Mouse (Mus musculus) layer of hippocampus, adult 2 months (tissue): Measurements from ENCODE around the gene Baz1a. TPM values are rescaled to one million over a fixed set of nuclear protein-coding genes. Genes with fewer than 3 reads are reported as not detected.
A peak's percentile ranks its signal among the peaks of the same experiment; 100 is the strongest.
"Not testable (repeated sequence)": the region's sequence is repeated elsewhere in the genome, so short reads cannot be mapped to it uniquely, and the experiment has no call there.

Experiments used
- DNase-seq, 2 experiments: peaks; one replicate each; pipeline ENCODE4 v3.0.0; 2022; ENCODE audit warnings: low spot score in 2 of 2
- H3K27ac ChIP-seq: fragments of 200-600 bp; 2 replicates; pipeline ENCODE4 v1.8.1; 2022
- H3K4me3 ChIP-seq: fragments of 200-600 bp; 2 replicates; pipeline ENCODE4 v1.8.1; 2022; ENCODE audit warnings: mild to moderate bottlenecking
- CTCF ChIP-seq: fragments of 200-600 bp; conservative IDR thresholded peaks from 2 replicates; pipeline ENCODE4 v1.8.1; 2022; ENCODE audit warnings: antibody characterized with exemption, mild to moderate bottlenecking, moderate library complexity
- total RNA-seq, 2 experiments: library from RNA; stranded (reverse); gene quantifications; 2 replicates each; pipeline ENCODE4 v1.2.3; 2021

The Baz1a gene
- total RNA-seq, 2 experiments from 2014 or later: 1.4 to 1.8 TPM

GRCm38 (mm10) chr12:54910387-54910786 is 103.8 kb downstream of the Baz1a start:
- no peak for DNase-seq
- TF ChIP-seq CTCF: no peak
- Histone ChIP-seq H3K27ac (no peak overlapping the region), H3K4me3 (no peak overlapping the region)

GRCm38 (mm10) chr12:54892559-54892958 is 121.6 kb downstream of the Baz1a start:
- not testable (repeated sequence) for DNase-seq, H3K27ac ChIP-seq, H3K4me3 ChIP-seq

- Histone ChIP-seq H3K27ac (no peak overlapping the region), H3K4me3 (no peak overlapping the region)
Measured at GRCm38 (mm10) chr12:54890426-54890825, 123.7 kb downstream of the Baz1a start.

GRCm38 (mm10) chr12:54887580-54888127 is 126.5 kb downstream of the Baz1a start:
- DNase-seq: no peak
- no peak for TF ChIP-seq CTCF
- H3K4me3 ChIP-seq: no peak overlapping the region
- no peak overlapping the region for H3K27ac ChIP-seq

More at GRCm38 (mm10) chr12:54890426-54890825, 123.7 kb downstream of the Baz1a start:
- TF ChIP-seq CTCF: 0 out of 2 replicates have a peak, but pooled peaks have one; percentile 12
- no peak for DNase-seq

GRCm38 (mm10) chr12:54879630-54880029 is 134.5 kb downstream of the Baz1a start:
- TF ChIP-seq CTCF: peak; percentile 91
- H3K4me3 ChIP-seq: no peak overlapping the region
- peak; percentile 13 to 63 for DNase-seq
- H3K27ac ChIP-seq: no peak overlapping the region

- no peak for DNase-seq
- Histone ChIP-seq H3K4me3 (no peak overlapping the region), H3K27ac (no peak overlapping the region)
- TF ChIP-seq CTCF: no peak
Measured at GRCm38 (mm10) chr12:54879211-54879610, 134.9 kb downstream of the Baz1a start.

GRCm38 (mm10) chr12:54877875-54878274 is 136.3 kb downstream of the Baz1a start:
- DNase-seq: no peak
- H3K4me3 ChIP-seq: no peak overlapping the region
- TF ChIP-seq CTCF: no peak
- no peak overlapping the region for H3K27ac ChIP-seq

- H3K27ac ChIP-seq: no peak overlapping the region
- no peak for DNase-seq
Measured at GRCm38 (mm10) chr12:54876879-54877278, 137.3 kb downstream of the Baz1a start.

GRCm38 (mm10) chr12:54874711-54875110 is 139.4 kb downstream of the Baz1a start:
- TF ChIP-seq CTCF: no peak
- Histone ChIP-seq H3K4me3 (no peak overlapping the region), H3K27ac (no peak overlapping the region)
- no peak for DNase-seq

More at GRCm38 (mm10) chr12:54876879-54877278, 137.3 kb downstream of the Baz1a start:
- H3K4me3 ChIP-seq: no peak overlapping the region
- no peak for TF ChIP-seq CTCF

GRCm38 (mm10) chr12:54862606-54863535 is 151.3 kb downstream of the Baz1a start, which contains the start of gene Cfl2:
Gene Cfl2 (minus strand): TSS chr12:54862877.
- peak; percentile 81 to 85 for DNase-seq
- peak within 1 kb of the TSS; percentile 94 for H3K4me3 ChIP-seq
- TF ChIP-seq CTCF: peak; percentile 60
- peak within 1 kb of the TSS; percentile 99 for H3K27ac ChIP-seq

GRCm38 (mm10) chr12:54861991-54862605 is 152.1 kb downstream of the Baz1a start:
- TF ChIP-seq CTCF: no peak
- Histone ChIP-seq H3K27ac (peak overlapping the region; percentile 99), H3K4me3 (peak overlapping the region; percentile 94)
- peak; percentile 16 to 50 for DNase-seq

- peak overlapping the region; percentile 24; the same call in 1 of the 2 replicates for H3K27ac ChIP-seq
- no peak overlapping the region; the same call in 1 of the 2 replicates for H3K4me3 ChIP-seq
- no peak for TF ChIP-seq CTCF
- DNase-seq: peak in 1 of 2 experiments; percentile 8
Measured at GRCm38 (mm10) chr12:54859531-54859930, 154.6 kb downstream of the Baz1a start.

- Histone ChIP-seq H3K4me3 (no peak overlapping the region), H3K27ac (no peak overlapping the region)
- DNase-seq: no peak
- TF ChIP-seq CTCF: no peak
Measured at GRCm38 (mm10) chr12:54850551-54850950, 163.6 kb downstream of the Baz1a start.
